Comparison of ENCODE assay signal across 8 mouse cellular contexts in the genomic region with DNA sequence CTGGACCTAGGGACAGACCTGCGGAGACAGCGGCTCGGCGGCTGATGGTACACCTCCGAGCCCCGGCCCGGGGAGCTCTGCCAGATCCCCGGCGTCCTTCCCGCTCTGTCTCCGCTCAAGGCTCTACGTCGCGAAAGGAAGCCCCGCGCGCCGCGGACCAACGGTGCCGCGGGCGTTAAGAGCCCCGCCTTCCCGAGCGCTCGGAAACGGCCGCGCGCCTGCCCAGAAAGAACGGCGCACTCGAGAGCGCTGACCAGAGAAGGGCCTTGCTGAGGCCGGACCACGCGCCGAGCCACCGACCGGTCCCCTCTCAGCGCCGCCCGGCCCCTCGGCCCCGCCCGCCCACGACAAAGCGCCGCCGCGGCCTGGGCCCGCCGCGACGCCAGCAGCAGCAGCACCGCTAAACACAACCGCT. TPM values are rescaled to one million over a fixed set of nuclear protein-coding genes. Genes with fewer than 3 reads are reported as not detected.
A peak's percentile ranks its signal among the peaks of the same experiment; 100 is the strongest.
DNase-seq lines count a peak whose midpoint lies in the region; ATAC-seq and TF ChIP-seq lines count a peak whose summit lies in the region.

No protein-coding gene starts in this region.

- H3K36me3 ChIP-seq in lung, postnatal 0 days (ENCODE audit: insufficient read depth, low read length): peaks cover 6% of the 10 kb centered on the region; the same call in 1 of the 2 replicates
- peaks cover 19% of the 10 kb centered on the region for H3K36me3 ChIP-seq in forebrain, embryonic 13.5 days (ENCODE audit: poor library complexity, severe bottlenecking)

- H3K4me1 ChIP-seq in lung, postnatal 0 days (ENCODE audit: insufficient read depth, low read depth, low read length): peaks cover 9% of the 10 kb centered on the region; the same call in 1 of the 2 replicates
- H3K4me1 ChIP-seq in forebrain, embryonic 13.5 days: peaks cover 23% of the 10 kb centered on the region

- WGBS in lung, postnatal 0 days: under 1% methylated on average over 31 of the region's 58 CpGs
- 0% methylated on average over 49 of the region's 58 CpGs for WGBS in forebrain, embryonic 13.5 days

- peak overlapping the region; percentile 80 for H3K9ac ChIP-seq in lung, postnatal 0 days (replicated peaks; ENCODE audit: low read depth)
- H3K9ac ChIP-seq in forebrain, embryonic 13.5 days: peak overlapping the region; percentile 89

- no peaks in the 10 kb centered on the region for H3K9me3 ChIP-seq in lung, postnatal 0 days (ENCODE audit: low read length)
- no peaks in the 10 kb centered on the region for H3K9me3 ChIP-seq in forebrain, embryonic 13.5 days (replicated peaks)

- peak; percentile 59 for ATAC-seq in lung, postnatal 0 days
- ATAC-seq in forebrain, embryonic 13.5 days: no peak

- no peak for TF ChIP-seq EP300 in lung, postnatal 0 days (IDR thresholded peaks at IDR 0.05)

- peak; percentile 76 for DNase-seq in cerebellum, adult 11-12 months
- no peak for DNase-seq in cerebellum, postnatal 36 days
- peak; percentile 74 for DNase-seq in lung, postnatal 0 days (ENCODE audit: low spot score)
- no peak for DNase-seq in lung, adult 18-20 months
- DNase-seq in liver: peak; percentile 75
- peak; percentile 37 for DNase-seq in retina, postnatal 7 days (ENCODE audit: low read depth, low spot score)
- DNase-seq in testis, postnatal 10 days (ENCODE audit: low spot score): no peak

- peak overlapping the region; percentile 95 for H3K27ac ChIP-seq in lung, postnatal 0 days (ENCODE audit: low read length)
- H3K27ac ChIP-seq in forebrain, embryonic 13.5 days: peak overlapping the region; percentile 95

- H3K4me2 ChIP-seq in lung, postnatal 0 days (replicated peaks; ENCODE audit: low read depth, low read length): peak overlapping the region; percentile 73
- peak overlapping the region; percentile 70 for H3K4me2 ChIP-seq in forebrain, embryonic 13.5 days

- no peaks in the 10 kb centered on the region for H3K27me3 ChIP-seq in lung, postnatal 0 days (replicated peaks; ENCODE audit: insufficient read depth, low read length)
- no peaks in the 10 kb centered on the region for H3K27me3 ChIP-seq in forebrain, embryonic 13.5 days

- peak overlapping the region; percentile 90 for H3K4me3 ChIP-seq in lung, postnatal 0 days (ENCODE audit: low read depth, low read length)
- H3K4me3 ChIP-seq in forebrain, embryonic 13.5 days: peak overlapping the region; percentile 93

- no peak for TF ChIP-seq CTCF in lung, postnatal 0 days (IDR thresholded peaks at IDR 0.05)

RNA-seq across cellular contexts. Expression of gene Ep400, which starts 0.5 kb away (rescaled TPM):
- polyA plus RNA-seq in lung, postnatal 0 days (2015; fragmentation: Nextera tagmentation; extraction: Ambion mirVana): 16.7 and 17.5 TPM in 2 replicates
- polyA plus RNA-seq in forebrain, embryonic 13.5 days (2015; fragmentation: Nextera tagmentation; extraction: Ambion mirVana): 50.1 and 62.3 TPM in 2 replicates

RNA-seq across cellular contexts. Expression of gene Pus1, which starts 10.4 kb away (rescaled TPM):
- 12.5 and 14.2 TPM in 2 replicates for polyA plus RNA-seq in lung, postnatal 0 days (2015; fragmentation: Nextera tagmentation; extraction: Ambion mirVana)
- 27.3 and 27.7 TPM in 2 replicates for polyA plus RNA-seq in forebrain, embryonic 13.5 days (2015; fragmentation: Nextera tagmentation; extraction: Ambion mirVana)

RNA-seq across cellular contexts. Expression of gene Ulk1, which starts 39.9 kb away (rescaled TPM):
- 11.8 and 11.9 TPM in 2 replicates for polyA plus RNA-seq in lung, postnatal 0 days (2015; fragmentation: Nextera tagmentation; extraction: Ambion mirVana)
- polyA plus RNA-seq in forebrain, embryonic 13.5 days (2015; fragmentation: Nextera tagmentation; extraction: Ambion mirVana): 32.4 and 38.2 TPM in 2 replicates

Comparison
In these comparisons a context has a peak if more than half of its experiments do, and no peak if none do; other contexts are left out.
1. DNase-seq: peak in cerebellum, adult 11-12 months (single experiment), lung, postnatal 0 days (single experiment), liver (single experiment) and retina, postnatal 7 days (single experiment); none in cerebellum, postnatal 36 days (0 of 2), lung, adult 18-20 months (0 of 2) and testis, postnatal 10 days (single experiment).